Mouse (Mus musculus) midbrain, postnatal 0 days (tissue): ENCODE results near the gene Suclg1. TPM values are rescaled to one million over a fixed set of nuclear protein-coding genes. Genes with fewer than 3 reads are reported as not detected.
A peak's percentile ranks its signal among the peaks of the same experiment; 100 is the strongest.

Source experiments
- ATAC-seq: fragments of 200-750 bp; cut with Nextera tagmentation; 2 replicates; pipeline ENCODE4 v1.8.0; 2017; ENCODE audit warnings: moderate number of reproducible peaks, mild to moderate bottlenecking, moderate TSS enrichment, moderate library complexity; ENCODE audit not compliant: low FRiP score
- DNase-seq: peaks from one replicate; pipeline ENCODE4 v3.0.0-alpha.2; 2015; ENCODE audit warnings: low spot score
- H3K27ac ChIP-seq: fragments of 300-500 bp; sonication (generic); 2 replicates; pipeline ENCODE4 v1.5.1; 2014; ENCODE audit warnings: low read depth, mild to moderate bottlenecking, low read length, mixed read lengths
- H3K27me3 ChIP-seq: fragments of 300-500 bp; sonication (generic); 2 replicates; pipeline ENCODE4 v1.6.1; 2014; ENCODE audit warnings: low read length, control low read depth, mixed read lengths; ENCODE audit not compliant: insufficient read depth
- H3K36me3 ChIP-seq: fragments of 300-500 bp; sonication (generic); 2 replicates; pipeline ENCODE4 v1.6.1; 2014; ENCODE audit warnings: low read length, control low read depth, mixed read lengths; ENCODE audit not compliant: insufficient read depth
- H3K4me1 ChIP-seq: fragments of 300-500 bp; sonication (generic); 2 replicates; pipeline ENCODE4 v1.6.1; 2014; ENCODE audit warnings: mild to moderate bottlenecking, control low read depth, antibody characterized with exemption, low read length, mixed read lengths; ENCODE audit not compliant: insufficient read depth
- H3K4me2 ChIP-seq: fragments of 300-500 bp; sonication (generic); 2 replicates; pipeline ENCODE4 v1.6.1; 2014; ENCODE audit warnings: low read depth, mild to moderate bottlenecking, low read length, mixed read lengths; ENCODE audit not compliant: poor library complexity, severe bottlenecking
- H3K4me3 ChIP-seq: fragments of 300-500 bp; sonication (generic); 2 replicates; pipeline ENCODE4 v1.5.1; 2014; ENCODE audit warnings: low read depth, mild to moderate bottlenecking, low read length, moderate library complexity
- H3K9ac ChIP-seq: fragments of 300-500 bp; sonication (generic); replicated peaks from 2 replicates; pipeline ENCODE4 v1.6.1; 2014; ENCODE audit warnings: mild to moderate bottlenecking, low read length, moderate library complexity, mixed read lengths; ENCODE audit not compliant: poor library complexity, severe bottlenecking
- H3K9me3 ChIP-seq: fragments of 300-500 bp; sonication (generic); 2 replicates; pipeline ENCODE4 v1.6.1; 2016; ENCODE audit warnings: low read length, control low read depth
- CTCF ChIP-seq: IDR thresholded peaks from 2 replicates; pipeline ENCODE4 v1.5.1; 2016; ENCODE audit warnings: antibody characterized with exemption, mild to moderate bottlenecking
- WGBS: fragments of 180-500 bp; shearing (Covaris S2); extraction: QIAGEN DNeasy Blood & Tissue Kit; methylation state at CpG from one replicate; pipeline ENCODE4 v1.1.7; 2014; 5-methylcytosine and 5-hydroxymethylcytosine counted together
- polyA plus RNA-seq: library from polyadenylated mRNA; unstranded; fragments of >200 nt; fragmentation: Nextera tagmentation; extraction: Ambion mirVana; gene quantifications from 2 replicates; pipeline ENCODE4 v1.2.1, GENCODE M21; 2015
- total RNA-seq: library from RNA; depleted of rRNA; stranded (reverse); fragments of >200 nt; gene quantifications from 2 replicates; pipeline ENCODE4 v1.2.3, GENCODE M21; 2014

Suclg1 gene
- total and polyA plus RNA-seq, 2 experiments from 2014 or later = 39.1 to 123 TPM

GRCm38 (mm10) chr6:73253006-73253405 is 4.8 kb downstream of the Suclg1 start:
- no peak for ATAC-seq
- H3K27ac ChIP-seq = no peak overlapping the region
- H3K9me3 ChIP-seq = no peaks in the 10 kb centered on the region
- no peak for TF ChIP-seq CTCF
- no peak overlapping the region for H3K4me2 ChIP-seq
- H3K9ac ChIP-seq = no peak overlapping the region
- H3K27me3 ChIP-seq = no peaks in the 10 kb centered on the region
- H3K4me3 ChIP-seq = no peak overlapping the region
- 0 out of 2 replicates have a peak, but pooled peaks cover 14% of the 10 kb centered on the region for H3K36me3 ChIP-seq
- 89% methylated on average over 2 of the region's 2 CpGs for WGBS
- H3K4me1 ChIP-seq = peaks cover 11% of the 10 kb centered on the region
- DNase-seq = no peak

- H3K4me1 ChIP-seq = peaks cover 11% of the 10 kb centered on the region
- TF ChIP-seq CTCF = no peak
- DNase-seq = no peak
- H3K9me3 ChIP-seq = no peaks in the 10 kb centered on the region
- H3K4me3 ChIP-seq = no peak overlapping the region
- no peak overlapping the region for H3K9ac ChIP-seq
- no peak overlapping the region for H3K4me2 ChIP-seq
- H3K27ac ChIP-seq = no peak overlapping the region
- H3K36me3 ChIP-seq = 0 out of 2 replicates have a peak, but pooled peaks cover 14% of the 10 kb centered on the region
- no peak for ATAC-seq
- no peaks in the 10 kb centered on the region for H3K27me3 ChIP-seq
- WGBS = 90% methylated on average over 4 of the region's 4 CpGs
These were observed 5.4 kb downstream of the Suclg1 start for GRCm38 (mm10) chr6:73253584-73253983.

- Histone ChIP-seq H3K9ac (no peak overlapping the region), H3K4me2 (no peak overlapping the region), H3K4me3 (no peak overlapping the region), H3K27me3 (no peaks in the 10 kb centered on the region), H3K27ac (no peak overlapping the region), H3K36me3 (peaks cover 18% of the 10 kb centered on the region), H3K4me1 (peaks cover 8% of the 10 kb centered on the region), H3K9me3 (no peaks in the 10 kb centered on the region)
- no peak for TF ChIP-seq CTCF
- WGBS = 90% methylated on average over 9 of the region's 9 CpGs
- ATAC-seq (no peak), DNase-seq (no peak)
These were observed 6.4 kb downstream of the Suclg1 start for GRCm38 (mm10) chr6:73254307-73255228.

- Histone ChIP-seq H3K27me3 (no peaks in the 10 kb centered on the region), H3K27ac (no peak overlapping the region), H3K4me2 (no peak overlapping the region), H3K4me1 (no peaks in the 10 kb centered on the region), H3K4me3 (no peak overlapping the region), H3K9me3 (no peaks in the 10 kb centered on the region), H3K9ac (no peak overlapping the region), H3K36me3 (peaks cover 36% of the 10 kb centered on the region)
- ATAC-seq (no peak), DNase-seq (no peak)
- TF ChIP-seq CTCF = no peak
- WGBS = 89% methylated on average over 7 of the region's 7 CpGs
These were observed 8.9 kb downstream of the Suclg1 start for GRCm38 (mm10) chr6:73257068-73257467.

GRCm38 (mm10) chr6:73260110-73260509 is 11.9 kb downstream of the Suclg1 start:
- ATAC-seq = no peak
- TF ChIP-seq CTCF = no peak
- Histone ChIP-seq H3K27me3 (no peaks in the 10 kb centered on the region), H3K9ac (no peak overlapping the region), H3K4me1 (no peaks in the 10 kb centered on the region), H3K36me3 (peaks cover 48% of the 10 kb centered on the region), H3K9me3 (no peaks in the 10 kb centered on the region), H3K4me2 (no peak overlapping the region), H3K4me3 (no peak overlapping the region), H3K27ac (no peak overlapping the region)
- DNase-seq = peak; percentile 57
- 83% methylated on average over 6 of the region's 6 CpGs for WGBS

DNA sequence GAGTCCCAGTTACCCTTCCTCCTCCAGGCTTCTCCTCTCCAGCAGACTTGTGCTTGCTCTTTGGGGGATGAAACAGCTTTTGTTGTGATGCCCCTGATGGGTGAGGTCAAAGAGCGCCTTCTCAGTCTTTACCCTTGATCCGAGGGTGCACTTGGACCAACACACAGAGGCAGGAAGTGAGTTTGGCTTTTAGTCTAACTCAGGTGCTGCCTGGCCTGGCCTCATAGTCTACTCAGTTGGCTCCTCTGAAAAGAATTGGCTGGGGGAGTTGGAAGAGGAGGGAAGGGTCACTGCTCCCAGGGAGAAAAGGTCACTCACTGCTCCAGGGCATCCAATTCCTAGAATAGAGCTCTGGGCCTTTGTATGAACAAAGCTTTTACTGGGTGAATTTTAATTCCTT is 16.6 kb downstream of the Suclg1 start:
- no peak overlapping the region for H3K4me3 ChIP-seq
- no peaks in the 10 kb centered on the region for H3K4me1 ChIP-seq
- TF ChIP-seq CTCF = no peak
- peaks cover 47% of the 10 kb centered on the region for H3K36me3 ChIP-seq
- no peak overlapping the region for H3K4me2 ChIP-seq
- H3K9me3 ChIP-seq = no peaks in the 10 kb centered on the region
- no peak overlapping the region for H3K9ac ChIP-seq
- no peak overlapping the region for H3K27ac ChIP-seq
- H3K27me3 ChIP-seq = no peaks in the 10 kb centered on the region
- DNase-seq = no peak
- WGBS = 25% methylated on average over 2 of the region's 2 CpGs
- ATAC-seq = no peak
